Mouse (Mus musculus) heart, adult 8-10 months (tissue): Measurements from ENCODE around the gene Kifap3. TPM values are rescaled to one million over a fixed set of nuclear protein-coding genes. Genes with fewer than 3 reads are reported as not detected.

Source experiments
- DNase-seq: peaks from one replicate; pipeline ENCODE4 v3.0.0; 2022; ENCODE audit warnings: low spot score
- total RNA-seq, 4 experiments: library from RNA; stranded (reverse); gene quantifications; 2 replicates each; pipeline ENCODE4 v1.2.4; 2022

The Kifap3 gene
- total RNA-seq, 4 experiments from 2014 or later, result 22.2 to 24.9 (median 23.3) TPM

GRCm38 (mm10) chr1:163893774-163894527, 114.6 kb downstream of the Kifap3 start:
- DNase-seq, result peak; percentile 31

DNA sequence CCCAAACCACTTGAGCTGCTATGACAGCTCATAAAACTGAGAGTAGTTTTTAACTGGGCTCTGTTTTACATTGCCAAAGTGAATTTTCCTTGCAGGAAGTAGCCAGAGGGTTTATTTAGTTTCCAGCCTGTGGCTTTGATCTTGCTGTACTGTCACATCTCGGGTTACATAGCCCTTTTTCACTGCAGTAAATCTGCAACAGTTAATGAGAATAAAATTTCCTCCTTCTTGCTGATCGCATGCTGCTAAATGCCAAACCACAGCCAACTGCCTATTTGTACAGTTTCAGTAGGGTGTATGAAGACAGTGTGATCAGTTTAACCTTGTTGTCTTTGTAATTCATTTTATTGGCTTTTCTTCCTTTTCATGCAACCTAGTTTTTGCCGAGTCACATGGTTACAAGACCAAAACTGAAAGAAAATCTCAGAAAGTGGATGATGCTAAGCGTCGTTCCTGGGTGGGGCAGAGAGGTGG, 118.9 kb downstream of the Kifap3 start:
- no peak for DNase-seq

GRCm38 (mm10) chr1:163899575-163899974, 120.2 kb downstream of the Kifap3 start:
- DNase-seq, result no peak

GRCm38 (mm10) chr1:163900168-163900567, 120.8 kb downstream of the Kifap3 start:
- DNase-seq, result no peak

- no peak for DNase-seq
Measured at GRCm38 (mm10) chr1:163903411-163903810, 124.0 kb downstream of the Kifap3 start.

GRCm38 (mm10) chr1:163907007-163907811, 127.8 kb downstream of the Kifap3 start:
- DNase-seq, result no peak

GRCm38 (mm10) chr1:163908389-163908788, 129.0 kb downstream of the Kifap3 start:
- DNase-seq, result no peak

DNA sequence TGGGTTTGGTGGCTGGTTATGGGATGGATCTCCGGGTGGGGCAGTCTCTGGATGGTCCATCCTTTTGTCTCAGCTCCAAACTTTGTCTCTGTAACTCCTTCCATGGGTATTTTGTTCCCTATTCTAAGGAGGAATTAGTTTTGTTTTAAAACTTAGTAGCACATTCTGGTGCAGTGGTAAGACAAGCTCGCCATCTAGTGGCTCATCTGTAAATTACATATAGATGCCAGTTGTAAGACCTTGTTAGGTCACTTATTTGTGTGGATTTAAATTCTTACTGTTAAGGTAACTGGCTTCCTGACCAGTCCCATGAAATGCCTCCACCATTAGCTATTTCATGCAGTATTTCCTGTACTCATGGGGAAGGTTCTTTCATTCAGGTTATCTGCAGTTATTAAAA, 131.0 kb downstream of the Kifap3 start:
- DNase-seq, result peak; percentile 66

DNA sequence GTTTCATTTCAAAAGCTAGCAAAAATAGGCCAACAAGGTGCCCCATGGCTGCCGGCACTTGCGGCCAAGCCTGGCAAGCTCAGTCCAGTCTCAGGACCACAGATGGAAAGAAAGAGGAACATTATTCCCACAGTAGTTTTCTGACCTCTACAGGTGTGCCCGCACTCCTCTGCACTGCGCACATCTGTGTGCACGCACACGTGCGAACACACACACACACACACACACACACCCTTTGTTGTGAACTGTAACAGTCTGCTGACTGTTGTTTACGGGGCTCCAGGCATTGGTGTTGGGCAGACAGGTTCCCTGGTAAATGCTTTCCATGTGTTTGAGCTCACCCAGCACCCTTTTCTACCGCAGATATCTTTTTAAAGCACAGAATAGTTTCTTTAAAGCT, 131.4 kb downstream of the Kifap3 start:
- no peak for DNase-seq

DNA sequence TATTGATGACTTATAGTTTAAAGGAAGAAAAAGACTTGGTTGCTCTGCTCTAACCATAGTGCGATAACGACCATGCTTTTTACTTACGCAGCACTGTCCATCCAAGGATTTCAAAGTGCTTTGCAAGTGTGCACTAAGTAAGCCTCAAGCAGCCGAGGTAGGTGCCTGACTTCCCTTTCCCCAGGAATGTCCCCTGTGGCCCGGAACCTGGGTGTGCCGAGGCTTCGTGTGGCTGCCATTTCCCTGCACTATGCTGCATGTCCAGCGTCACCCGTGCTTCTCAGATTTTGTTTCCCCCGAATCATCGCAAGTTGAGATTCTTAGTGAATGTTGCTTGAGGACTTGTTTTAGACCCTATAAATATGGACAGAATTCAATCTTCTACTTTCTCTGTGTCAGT, 132.6 kb downstream of the Kifap3 start:
- no peak for DNase-seq

DNA sequence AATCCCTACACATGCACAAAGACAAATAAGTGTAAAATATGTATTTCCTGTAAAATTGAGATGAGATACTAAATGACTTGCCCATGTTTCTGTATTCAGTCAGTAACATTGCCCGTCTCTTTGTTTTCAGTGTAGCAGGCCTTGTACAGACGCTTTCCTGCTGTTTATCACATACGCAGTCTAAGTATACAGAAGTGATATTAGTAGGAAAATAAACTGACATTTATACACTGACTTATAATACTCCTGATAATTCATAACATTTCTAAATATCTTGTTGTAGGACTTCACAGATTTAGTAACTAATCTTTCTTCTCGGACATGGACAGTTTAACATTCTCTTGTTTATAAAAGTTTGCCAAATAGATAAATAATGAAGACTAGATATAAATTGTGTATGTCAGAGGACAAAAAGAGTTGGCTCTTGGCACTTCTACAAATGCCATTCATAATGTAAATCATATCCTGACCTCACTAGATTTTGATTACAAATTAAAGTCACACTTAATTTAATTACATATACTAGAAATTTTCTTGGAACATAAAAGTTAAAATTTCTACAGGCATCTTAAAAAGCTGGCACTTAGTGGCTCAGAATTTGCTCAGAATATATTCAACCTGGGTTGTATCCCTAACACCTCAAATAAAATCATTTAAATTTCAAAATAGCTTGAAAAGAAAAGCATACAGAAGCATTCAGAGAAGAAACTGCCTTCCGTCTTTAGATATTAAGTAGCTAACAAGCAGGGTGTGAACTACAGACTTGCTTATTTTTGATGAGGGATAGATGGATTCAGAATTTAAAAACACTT, 138.2 kb downstream of the Kifap3 start:
- no peak for DNase-seq

DNA sequence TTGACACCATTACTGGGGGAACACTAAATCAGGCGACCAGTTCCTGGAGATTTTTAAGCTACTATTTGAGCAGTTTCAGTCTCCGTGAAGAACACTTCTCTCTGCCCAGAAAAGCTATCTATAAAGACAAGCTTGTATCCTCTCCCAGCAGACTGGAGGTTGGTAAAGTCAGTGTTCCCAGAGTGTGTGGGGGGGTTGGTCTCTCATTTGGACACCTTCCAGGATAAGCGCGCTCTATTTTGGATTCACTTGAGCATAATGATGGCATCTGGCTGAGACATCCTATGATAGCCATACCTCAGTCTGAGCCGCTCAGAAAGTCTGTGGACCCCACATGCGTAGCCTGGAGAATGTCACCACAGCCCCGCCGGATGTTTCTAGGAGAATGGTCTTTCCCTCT, 144.7 kb downstream of the Kifap3 start:
- DNase-seq, result no peak

GRCm38 (mm10) chr1:163928846-163929245, 149.5 kb downstream of the Kifap3 start, which contains the start of gene Scyl3:
Scyl3 (plus strand) TSS chr1:163929100.
- no peak for DNase-seq

DNA sequence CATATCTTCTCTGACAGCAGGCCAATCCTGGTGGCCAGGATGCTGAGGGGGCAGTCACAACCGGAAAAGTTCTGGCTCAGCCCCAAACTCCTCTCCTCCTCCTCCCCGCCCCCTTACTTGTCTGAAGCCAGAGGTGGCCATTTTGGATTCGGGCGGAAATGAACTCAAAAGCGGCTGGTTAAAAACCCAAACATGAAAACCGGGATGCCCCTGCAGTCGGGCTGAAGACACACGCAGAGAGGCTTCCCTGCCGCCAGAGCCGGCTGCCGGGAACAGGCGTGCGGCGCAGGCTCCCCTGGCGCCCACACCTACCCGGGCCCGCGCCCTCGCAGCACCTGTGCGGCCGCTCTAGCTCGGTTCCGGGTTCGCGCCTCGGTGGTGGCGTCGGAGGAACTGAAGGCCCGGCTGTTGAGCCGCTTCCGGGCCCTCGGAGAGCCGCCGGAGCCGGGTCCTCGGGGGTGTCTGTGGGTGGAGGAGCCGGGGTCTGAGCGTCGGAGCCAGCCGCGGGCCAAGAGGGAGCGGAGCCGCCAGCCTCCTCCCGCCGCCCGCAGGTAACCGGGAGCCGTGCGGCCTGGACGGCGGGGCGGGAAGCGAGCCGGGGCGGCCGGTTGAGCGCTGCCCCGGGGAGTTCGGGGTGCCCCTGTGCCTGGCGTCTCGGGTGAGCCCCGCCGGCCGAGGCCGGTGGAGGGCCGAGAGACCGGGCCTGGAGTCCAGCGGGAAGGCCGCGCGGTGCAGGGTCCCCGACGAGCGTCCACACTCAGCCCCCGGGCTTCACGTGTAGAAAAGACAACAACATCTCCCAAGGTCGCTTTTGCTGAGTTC, 150.5 kb downstream of the Kifap3 start:
- DNase-seq, result peak; percentile 84

GRCm38 (mm10) chr1:163930458-163930794, 151.0 kb downstream of the Kifap3 start:
- no peak for DNase-seq

DNA sequence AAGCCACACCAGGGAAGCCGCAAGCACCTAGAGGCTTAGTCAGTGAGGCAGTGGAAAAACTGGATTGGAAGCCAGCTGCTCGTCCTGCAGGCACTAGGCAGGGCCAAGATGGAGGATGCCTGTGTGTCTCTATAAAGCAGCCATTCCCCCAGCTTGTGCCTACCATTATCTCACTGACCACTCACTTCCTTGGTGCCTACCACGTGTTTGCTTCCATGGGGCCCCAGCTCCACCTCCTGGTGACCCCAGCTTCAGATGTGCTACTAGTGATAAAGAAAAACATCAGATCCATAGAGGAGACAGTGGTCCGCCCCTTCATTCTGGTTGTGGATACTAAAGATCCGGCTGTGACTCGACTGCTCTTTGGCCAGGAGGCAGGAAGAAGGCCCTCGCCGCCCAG, 152.4 kb downstream of the Kifap3 start:
- DNase-seq, result no peak

GRCm38 (mm10) chr1:163934591-163934990, 155.2 kb downstream of the Kifap3 start:
- no peak for DNase-seq

GRCm38 (mm10) chr1:163942056-163942455, 162.7 kb downstream of the Kifap3 start:
- no peak for DNase-seq

DNA sequence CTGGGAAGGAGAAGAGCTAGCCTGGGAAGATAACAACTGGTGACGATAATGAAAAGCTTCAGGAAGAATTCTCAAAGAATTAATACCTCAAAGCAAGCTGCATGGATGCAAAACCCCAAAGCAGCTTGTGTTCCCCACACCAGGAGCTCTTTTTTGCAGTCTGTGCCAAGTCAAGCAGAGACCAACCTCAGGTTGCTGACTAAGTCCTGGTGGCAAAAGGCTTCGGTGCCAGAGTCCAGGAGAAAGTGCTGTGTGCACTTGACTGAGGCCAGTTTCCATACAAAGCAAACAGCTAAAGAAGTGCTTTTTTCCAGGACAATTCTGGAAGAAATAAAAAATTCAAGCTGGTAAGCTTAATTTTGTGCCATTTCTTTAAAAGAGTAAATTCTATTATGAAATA, 174.0 kb downstream of the Kifap3 start:
- no peak for DNase-seq

DNA sequence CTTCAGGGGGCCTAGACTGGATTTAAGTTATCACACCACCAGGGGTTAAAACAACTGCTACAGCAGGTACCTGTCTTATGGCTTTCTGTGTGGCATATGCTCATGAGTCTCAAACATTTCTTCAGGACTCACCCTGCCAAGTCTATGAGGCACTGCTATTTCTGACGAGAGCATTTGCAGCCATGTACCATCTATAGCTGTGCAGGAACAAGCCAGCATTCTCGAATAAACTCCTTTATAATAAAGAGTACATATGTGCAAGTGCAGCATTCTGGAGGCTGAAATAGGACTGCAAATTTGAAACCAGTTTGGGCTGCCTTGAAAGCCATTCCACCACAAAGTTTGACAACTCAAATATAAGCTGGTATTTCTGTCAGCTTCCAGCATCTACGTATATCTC, 178.7 kb downstream of the Kifap3 start:
- no peak for DNase-seq

DNA sequence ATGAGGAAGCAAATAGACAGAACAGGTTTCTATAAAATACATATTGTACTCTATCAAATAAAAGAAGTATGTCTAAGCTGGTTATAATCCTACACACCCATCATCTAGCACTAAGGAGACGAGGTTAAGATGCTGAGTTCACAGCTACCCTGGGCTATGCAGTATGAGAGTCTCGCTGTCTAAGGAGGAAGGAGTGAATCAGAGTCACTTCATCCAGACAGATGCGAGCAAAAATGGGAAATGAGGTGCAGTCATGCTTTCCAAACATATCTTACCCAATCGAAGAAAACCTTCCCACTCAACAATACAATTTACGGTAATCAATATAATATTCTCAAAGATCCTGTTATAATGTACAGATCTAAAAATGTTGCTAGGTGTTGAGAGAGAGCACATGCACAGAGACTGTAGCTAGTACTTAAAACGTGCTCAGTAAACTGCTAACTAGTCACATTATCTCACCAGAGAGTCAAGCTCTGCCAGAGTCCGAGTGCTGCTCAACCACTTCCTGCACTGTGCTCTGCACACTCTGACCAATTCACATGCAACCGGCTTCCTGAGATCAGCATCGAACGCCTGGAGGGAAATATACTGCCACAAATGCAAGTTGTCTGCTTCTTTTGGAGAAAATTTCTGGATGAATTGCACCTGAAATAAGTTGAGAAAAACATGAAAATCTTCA, 184.8 kb downstream of the Kifap3 start:
- DNase-seq, result no peak
